Mouse (Mus musculus): ENCODE data around the gene Lamb3.

Lamb3 gene

GRCm38 (mm10) chr1:193348261-193348962 is 140.9 kb downstream of the Lamb3 start:
- no peak for DNase-seq

GRCm38 (mm10) chr1:193349702-193350545 is 142.4 kb downstream of the Lamb3 start:
- no peak for DNase-seq

- no peak for DNase-seq
These were observed 143.0 kb downstream of the Lamb3 start for GRCm38 (mm10) chr1:193350546-193350801.

GRCm38 (mm10) chr1:193351583-193351982 is 144.1 kb downstream of the Lamb3 start:
- DNase-seq, result no peak

GRCm38 (mm10) chr1:193359199-193359598 is 151.7 kb downstream of the Lamb3 start:
- no peak for DNase-seq

GRCm38 (mm10) chr1:193361181-193361580 is 153.7 kb downstream of the Lamb3 start:
- no peak for DNase-seq

- DNase-seq, result no peak
These were observed 154.6 kb downstream of the Lamb3 start for GRCm38 (mm10) chr1:193362078-193362477.

- DNase-seq, result no peak
These were observed 156.3 kb downstream of the Lamb3 start for GRCm38 (mm10) chr1:193363801-193364231.

- DNase-seq, result peak; percentile 69
These were observed 160.6 kb downstream of the Lamb3 start for GRCm38 (mm10) chr1:193368055-193368454.

GRCm38 (mm10) chr1:193369091-193369490 is 161.6 kb downstream of the Lamb3 start:
- no peak for DNase-seq

GRCm38 (mm10) chr1:193370096-193370495 is 162.6 kb downstream of the Lamb3 start, which contains the start of gene Camk1g:
TSS of gene Camk1g (minus strand) at chr1:193370298.
- DNase-seq, result no peak

- DNase-seq, result no peak
These were observed 166.5 kb downstream of the Lamb3 start for GRCm38 (mm10) chr1:193373906-193374413.

- DNase-seq, result peak; percentile 43
These were observed 169.1 kb downstream of the Lamb3 start for GRCm38 (mm10) chr1:193376478-193377134.

- DNase-seq, result no peak
These were observed 172.1 kb downstream of the Lamb3 start for GRCm38 (mm10) chr1:193379634-193380033.

- no peak for DNase-seq
These were observed 173.4 kb downstream of the Lamb3 start for GRCm38 (mm10) chr1:193380877-193381276.

- no peak for DNase-seq
These were observed 174.3 kb downstream of the Lamb3 start for GRCm38 (mm10) chr1:193381597-193382404.

GRCm38 (mm10) chr1:193382435-193382834 is 174.9 kb downstream of the Lamb3 start:
- no peak for DNase-seq

- DNase-seq, result no peak
These were observed 175.5 kb downstream of the Lamb3 start for GRCm38 (mm10) chr1:193382841-193383462.

- peak; percentile 88 for DNase-seq
These were observed 178.6 kb downstream of the Lamb3 start for GRCm38 (mm10) chr1:193386136-193386535.

- DNase-seq, result no peak
These were observed 179.7 kb downstream of the Lamb3 start for GRCm38 (mm10) chr1:193387241-193387640.

- DNase-seq, result no peak
These were observed 182.0 kb downstream of the Lamb3 start for GRCm38 (mm10) chr1:193389505-193389904.

- DNase-seq, result no peak
These were observed 182.5 kb downstream of the Lamb3 start for GRCm38 (mm10) chr1:193390004-193390403.

Measured in right cerebral cortex, postnatal 4 days (tissue).